Mouse (Mus musculus) WW6 (cell line): Measurements from ENCODE around the gene Srl.
"Not testable (repeated sequence)": the region's sequence is repeated elsewhere in the genome, so short reads cannot be mapped to it uniquely, and the experiment has no call there.

Source experiments
- DNase-seq: peaks from one replicate; pipeline ENCODE4 v3.0.0-alpha.2; 2013; ENCODE audit warnings: low read depth, low spot score

The Srl gene

DNA sequence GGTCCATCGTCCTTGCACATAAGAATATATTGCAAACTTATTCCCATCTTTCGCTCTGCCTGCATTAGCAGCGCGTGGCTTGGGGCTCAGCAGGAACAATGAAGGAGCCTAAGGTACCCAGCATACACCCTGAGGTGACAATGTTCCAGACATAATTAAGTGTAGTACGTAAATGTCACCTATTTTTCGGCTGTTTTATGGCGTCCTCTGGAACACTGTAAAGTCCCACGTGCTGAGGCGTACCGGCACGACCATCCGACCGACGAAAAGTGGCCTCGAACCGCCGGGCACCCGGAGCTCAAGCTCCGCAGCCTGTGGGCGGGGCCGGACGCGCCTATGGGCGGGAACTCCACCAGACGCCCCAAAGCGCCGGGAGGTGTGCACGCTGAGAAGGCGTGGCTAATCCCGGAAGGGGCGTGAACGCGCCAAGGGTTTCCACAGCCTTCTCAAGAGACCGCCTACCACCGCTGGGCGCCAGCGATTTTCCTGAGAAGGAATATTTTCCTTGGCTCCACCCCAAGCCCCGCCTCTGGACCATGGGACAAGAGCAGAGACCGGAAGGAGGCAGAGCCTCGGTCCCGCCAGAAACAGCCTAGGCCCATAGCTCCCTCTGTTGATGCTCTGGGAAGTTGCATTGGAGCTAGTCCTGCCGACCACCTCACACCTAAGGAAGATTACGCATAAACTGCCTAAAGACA lies at the start of gene Srl:
Srl (minus strand) TSS at position 316 of the 698 bp plus-strand sequence.
- peak; percentile 98 for DNase-seq

DNA sequence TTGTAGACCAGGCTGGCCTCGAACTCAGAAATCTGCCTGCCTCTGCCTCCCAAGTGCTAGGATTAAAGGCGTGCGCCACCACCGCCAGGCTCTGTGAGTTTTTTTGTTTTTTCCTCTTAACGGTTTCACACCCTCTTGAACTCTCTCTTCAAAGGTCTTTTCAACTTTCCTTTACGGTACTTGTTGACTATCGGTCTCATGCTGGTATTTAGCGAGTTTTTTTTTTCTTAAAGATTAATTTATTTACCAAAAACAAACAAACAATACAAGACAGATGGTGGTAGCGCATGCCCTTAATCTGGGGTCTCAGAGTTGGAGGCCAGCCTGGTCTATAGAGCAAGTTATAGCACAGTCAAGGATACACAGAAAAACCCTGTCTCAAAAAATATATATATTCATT lies 48.6 kb upstream of the Srl start:
- no peak for DNase-seq

DNA sequence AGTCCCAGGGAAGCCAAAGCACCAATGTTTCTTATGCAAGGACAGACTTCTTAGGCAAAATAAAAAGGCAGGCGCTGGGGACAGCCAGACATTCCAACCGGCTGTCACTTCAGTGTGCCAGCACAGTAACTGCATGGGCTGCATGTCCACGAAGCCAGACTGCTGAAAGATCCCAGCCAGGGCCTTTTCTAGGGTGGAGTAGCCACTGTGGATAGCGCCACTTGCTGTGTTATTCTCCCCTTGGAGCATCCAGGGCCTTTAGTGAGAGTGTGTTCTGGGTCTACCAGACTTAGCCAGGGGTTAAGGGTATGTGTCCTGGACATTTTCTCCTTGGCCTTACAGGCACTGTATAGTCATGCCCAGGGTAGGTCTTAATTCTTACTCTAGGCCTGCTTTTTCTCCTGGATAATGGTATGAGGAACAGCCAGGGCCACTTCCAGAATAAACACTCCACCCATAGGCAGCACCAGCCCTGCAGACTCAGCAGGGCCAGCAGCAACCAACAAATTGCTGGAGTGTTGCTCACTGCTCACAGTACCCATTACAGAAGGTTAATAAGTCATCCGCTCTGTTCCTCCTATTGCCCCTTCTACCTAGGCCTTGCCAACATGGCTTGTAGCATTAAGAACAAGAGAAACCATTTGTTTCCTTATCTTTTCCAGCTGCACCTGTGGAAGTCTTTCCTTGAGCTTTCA lies 46.0 kb upstream of the Srl start:
- no peak for DNase-seq

DNA sequence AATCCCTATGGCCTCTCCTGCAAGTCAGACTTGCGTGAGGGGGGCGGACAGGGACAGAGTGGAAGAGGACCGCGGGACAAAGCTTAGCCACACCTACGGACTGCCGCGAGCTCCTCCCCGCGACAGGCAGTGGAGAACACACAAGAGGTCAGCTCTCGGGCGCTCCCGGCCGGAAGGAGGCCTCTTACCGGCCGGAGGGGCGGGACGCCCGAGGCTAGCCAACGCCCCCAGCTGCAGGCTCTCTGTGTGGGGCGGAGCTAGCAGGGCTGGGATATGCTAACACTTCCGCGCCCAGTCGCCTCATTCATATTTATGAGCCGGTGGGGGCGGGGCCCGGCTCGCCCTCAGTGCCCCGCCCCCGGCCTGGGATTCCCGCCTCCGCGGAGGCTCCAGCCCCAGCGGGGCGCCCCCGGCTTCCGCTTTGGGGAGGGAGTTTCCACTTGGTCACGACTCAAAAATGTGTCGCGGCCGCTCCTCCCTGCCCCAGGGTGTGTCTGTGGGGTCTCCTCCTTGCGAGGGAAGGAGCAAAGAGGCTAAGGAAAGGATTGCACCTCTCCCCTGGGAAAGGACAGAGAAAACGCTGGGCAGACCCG lies 45.0 kb upstream of the Srl start:
- peak; percentile 93 for DNase-seq

DNA sequence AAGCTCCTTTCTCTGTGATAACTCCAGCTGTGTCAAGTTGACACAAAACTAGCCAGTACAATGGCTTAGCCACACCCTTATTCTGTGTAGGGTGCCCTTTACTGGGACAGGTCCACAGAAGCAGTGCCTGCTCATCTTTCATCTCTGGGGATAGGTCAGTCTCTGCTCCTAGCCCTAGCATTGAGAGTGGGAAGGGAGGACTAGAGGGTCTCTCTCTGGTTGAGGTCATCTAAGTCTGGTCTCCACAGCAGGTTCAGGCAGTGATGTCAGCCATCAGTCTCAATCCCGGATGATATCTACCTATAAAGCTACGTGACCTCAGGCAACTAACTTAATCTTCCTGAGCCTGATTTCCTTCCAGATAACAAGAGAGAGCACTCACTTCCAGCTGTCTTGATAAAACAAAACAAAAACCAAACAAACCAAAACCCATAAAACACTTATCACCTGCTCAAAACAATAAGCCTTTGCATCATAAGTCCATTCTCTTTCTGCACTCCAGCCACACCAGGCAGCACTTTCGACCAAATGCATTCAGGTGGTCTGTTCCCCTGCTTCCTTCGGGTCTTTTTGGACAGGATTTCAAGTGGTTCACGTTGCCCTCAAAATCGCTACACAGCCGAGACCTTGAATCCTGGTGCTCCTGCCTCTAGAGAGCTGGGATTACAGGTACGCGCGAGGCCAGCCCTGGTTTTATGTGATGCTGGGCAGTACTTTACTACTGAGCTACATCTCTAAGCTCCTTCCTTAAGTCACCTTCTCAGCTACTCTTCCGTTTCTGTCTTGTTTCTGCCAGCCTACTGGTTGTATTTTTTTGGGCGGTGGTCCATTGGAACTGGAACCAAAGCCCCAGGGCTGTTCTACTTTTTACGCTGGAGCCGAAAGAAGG lies 44.3 kb upstream of the Srl start:
- no peak for DNase-seq

DNA sequence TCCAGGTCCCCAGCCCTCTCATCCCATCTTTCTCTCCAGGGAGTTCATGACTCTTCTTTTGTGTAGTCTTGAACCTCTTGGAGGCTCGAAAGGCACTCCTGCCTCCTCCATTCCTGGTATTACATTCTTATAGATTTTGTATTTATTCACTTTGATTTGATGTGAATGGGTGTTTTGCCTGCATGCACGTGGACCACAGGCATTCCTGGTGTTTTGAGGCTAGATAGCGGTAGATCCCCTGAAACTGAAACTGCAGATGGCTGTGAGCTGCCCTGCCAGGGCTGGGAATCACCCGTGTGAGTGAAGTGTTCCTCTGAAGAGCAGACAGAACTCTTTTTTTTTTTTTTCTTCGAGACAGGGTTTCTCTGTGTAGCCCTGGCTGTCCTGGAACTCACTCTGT lies 42.8 kb upstream of the Srl start:
- DNase-seq: no peak

DNA sequence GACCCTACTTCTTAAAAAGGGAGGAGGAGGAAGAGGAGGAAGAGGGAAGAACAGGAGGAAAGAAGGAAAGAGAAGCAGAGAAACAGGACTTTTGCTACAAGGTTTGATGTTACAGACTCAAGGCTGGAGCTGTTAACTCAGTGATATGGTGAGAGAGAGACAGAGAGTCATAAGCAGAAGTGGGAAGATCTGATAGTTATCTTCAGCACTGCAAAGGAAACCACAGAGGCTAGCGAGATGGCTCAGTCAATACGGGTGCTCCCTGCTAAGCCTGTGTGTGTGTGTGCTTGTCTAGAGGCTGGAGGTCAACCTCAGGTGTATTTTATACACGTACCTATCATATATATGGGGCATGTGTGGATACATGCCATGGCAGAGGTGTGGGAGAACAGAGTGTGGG lies 42.2 kb upstream of the Srl start:
- no peak for DNase-seq

DNA sequence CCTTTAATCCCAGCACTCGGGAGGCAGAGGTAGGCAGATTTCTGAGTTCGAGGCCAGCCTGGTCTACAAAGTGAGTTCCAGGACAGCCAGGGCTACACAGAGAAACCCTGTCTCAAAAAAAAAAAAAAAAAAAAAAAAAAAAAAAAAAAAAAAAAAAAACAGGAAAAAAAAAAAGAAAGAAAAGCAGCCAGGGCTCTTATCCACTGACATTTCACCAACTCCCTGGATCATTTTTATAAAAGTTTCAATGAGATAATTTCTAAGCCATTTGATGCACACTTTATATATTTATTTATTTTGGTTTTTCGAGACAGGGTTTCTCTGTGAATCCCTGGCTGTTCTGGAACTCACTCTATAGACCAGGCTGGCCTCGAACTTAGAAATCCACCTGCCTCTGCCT lies 39.6 kb upstream of the Srl start:
- DNase-seq: not testable (repeated sequence)

DNA sequence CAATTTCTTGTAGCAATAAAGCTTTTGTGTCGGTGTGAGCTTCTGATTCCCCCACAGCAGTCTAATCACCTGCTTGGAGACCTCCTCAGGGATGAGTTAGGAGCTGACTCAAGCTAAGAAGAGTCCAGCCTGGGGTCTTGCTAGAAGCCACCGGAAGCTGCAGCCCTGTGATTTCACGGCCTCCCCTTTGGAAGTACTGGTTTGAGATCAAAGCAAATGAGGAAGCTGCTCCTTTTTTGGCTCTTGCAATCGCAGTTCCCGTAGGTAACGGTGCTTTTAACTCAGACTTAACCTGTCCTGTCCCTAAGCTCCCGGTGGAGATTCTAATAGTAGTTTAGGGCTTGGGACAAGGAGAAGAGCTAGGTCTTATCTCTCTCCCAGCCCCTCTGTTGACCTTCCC lies 37.0 kb upstream of the Srl start:
- DNase-seq: no peak

DNA sequence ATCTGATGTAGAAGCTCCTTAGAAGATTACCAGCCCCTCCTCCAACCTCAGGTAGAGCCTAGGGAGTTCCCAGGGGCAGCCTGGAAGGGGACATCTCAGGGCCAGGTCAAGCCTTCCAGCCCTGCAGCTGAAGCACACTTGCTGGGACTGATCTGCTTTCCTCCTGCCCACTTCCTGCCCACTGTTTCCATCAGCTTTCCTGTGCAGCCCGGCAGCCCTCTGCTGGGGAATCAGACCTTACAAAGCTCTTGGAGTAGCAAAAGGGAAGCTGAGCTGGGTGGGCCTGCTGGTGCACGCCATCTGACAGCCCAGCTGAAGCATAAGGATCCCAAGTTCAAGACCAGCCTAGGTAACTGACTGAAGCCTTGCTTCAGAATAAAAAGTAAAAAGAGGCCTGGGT lies 35.3 kb upstream of the Srl start:
- no peak for DNase-seq

DNA sequence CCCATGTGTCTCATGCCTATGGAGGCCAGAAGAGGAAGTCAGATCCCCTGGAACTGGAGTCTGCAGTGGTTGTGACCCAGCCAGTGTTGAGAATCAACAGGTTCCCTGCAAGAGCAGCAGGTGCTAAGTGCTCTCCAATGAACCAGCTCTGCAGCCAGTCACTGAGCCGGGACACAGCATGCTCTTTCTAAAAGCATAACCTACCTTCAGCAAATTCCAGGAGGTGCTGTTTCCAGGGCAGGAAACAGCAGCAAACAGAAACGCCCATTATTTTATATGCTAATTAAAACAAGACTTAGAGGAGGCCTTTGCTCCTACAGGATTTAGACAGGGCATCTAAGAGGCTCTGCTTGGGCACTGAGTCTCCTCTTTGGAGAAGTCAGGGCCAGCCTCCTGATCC lies 34.4 kb upstream of the Srl start:
- DNase-seq: no peak

DNA sequence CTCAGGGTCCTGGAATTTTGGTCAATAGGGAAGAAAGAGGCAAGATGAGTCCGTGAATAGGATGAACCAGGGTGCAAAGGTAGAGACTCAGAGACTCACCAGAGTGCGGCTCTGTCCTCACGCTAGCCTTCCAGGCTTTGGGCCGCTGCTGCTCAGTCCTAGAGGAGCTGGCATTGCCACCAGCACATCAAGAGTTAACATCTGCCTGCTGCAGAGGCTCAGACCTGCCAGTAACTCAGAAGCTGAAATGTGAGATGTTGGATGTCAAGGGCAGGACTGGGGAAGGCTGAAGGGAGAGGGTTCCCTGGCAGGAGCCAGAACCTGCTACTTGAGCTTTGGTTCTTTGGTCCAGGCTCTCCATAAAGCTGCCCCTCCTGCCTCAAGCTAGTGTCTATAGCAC lies 29.1 kb upstream of the Srl start:
- DNase-seq: no peak

DNA sequence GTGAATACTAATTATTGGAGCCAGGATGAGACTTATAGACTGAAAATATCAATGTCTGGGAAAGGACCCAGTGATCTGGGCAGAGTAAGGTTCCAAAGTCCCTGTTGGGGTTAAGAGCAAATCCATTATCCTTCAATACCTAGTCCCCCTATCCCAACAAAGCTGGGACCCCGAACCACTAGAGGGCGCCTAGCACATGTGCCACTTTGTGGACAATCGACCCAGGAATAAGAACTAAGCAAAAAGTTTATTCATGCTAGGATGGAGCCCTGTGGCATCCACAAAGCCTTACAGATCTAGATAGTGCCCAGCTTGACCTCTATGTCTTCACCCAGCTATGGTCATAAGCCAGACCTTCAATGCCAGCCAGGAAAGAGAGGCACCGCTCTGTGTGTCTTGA lies 26.3 kb upstream of the Srl start:
- peak; percentile 61 for DNase-seq

DNA sequence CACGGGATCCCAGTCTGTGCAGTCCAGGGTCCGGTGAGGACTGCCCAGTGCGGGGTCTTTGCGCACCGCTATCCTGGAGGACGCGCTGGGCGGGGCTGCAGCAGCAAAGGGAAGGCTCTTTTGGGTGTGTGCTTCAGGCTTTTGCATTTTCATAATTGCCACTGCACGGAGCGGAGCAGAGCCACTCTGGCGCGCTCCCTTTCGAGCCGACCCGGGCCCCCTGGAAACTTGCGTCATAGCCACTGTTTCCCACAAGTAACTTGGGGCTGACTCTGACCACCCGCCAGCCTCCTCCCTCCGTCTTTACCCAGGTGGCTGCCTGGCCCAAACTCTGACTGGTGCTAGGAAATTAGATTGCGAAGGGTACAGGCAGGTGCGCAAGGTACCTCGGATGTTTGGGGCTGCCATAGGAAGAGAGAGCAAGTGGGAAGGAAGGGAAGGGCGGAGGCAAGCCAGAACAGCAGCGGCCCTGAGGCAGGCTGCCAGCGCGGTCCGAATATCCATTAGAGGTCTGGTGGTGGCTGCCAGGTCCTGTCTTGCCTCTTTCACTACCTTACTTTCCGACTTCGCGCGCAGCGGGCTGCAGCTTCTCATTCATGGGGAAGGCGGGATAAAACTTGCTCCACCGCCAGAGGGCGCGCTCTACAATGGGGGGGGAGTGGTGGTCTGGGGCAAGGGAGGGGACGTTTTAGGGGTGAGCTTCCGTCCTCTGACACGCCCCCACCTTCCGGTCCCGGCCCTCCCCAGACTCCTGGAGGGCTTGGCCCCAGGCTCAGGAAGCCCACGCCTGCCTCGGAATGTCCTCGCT lies 18.7 kb upstream of the Srl start:
- peak; percentile 87 for DNase-seq

DNA sequence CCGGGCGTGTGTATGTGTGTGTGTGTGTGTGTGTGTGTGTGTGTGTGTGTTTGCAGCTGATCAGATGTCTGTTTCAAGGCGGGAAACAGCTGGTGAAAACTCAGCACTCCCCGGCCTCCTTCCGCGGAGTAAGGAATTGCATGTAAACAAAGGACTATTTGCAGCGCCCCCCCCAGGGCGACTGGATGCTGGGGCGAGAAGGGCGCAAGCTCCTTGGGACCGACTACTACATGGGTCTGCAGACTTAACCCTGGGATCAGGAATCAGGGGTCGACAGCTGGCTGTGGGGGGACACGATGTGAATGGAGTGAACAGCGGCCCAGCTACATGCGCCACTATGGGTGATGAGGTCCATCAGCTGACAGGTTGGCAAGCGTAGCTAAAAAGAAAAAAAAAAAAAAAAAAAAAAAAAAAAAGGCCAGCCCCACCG lies 18.1 kb upstream of the Srl start, which contains the start of gene Tfap4:
Tfap4 (minus strand) TSS at position 140 of the 430 bp plus-strand sequence.
- DNase-seq: no peak

DNA sequence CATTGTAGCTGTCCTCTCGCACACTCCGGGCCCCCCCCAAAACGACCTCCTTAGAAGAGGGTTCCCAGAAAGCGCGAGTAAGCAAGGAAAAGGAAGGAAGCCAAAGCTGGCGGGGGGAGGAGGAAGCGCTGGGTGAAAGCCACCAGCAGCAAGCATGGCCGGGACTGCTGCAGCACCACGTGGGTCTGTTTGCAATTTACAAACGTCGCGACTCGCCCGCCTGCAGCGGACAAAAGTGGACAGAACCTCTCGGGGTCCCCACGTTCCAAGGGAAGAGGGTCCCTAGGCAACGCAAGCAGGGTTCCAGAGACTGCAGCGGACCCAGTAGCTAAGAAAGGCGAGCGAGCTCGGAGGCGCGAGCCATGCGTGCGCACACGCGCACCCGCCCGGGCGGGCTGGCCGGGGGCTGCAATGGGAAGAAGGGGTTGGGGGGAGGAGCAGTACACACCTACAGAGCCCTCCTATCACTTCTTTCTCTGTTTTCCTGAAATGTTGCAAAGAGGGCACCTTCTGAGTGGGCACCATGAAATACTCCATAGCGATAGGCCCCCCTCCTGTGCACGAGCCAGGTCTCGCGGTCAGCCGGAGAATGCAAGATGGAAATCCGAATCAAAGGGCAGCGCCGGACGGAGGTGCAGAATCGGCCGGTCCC lies 17.5 kb upstream of the Srl start:
- DNase-seq: no peak

DNA sequence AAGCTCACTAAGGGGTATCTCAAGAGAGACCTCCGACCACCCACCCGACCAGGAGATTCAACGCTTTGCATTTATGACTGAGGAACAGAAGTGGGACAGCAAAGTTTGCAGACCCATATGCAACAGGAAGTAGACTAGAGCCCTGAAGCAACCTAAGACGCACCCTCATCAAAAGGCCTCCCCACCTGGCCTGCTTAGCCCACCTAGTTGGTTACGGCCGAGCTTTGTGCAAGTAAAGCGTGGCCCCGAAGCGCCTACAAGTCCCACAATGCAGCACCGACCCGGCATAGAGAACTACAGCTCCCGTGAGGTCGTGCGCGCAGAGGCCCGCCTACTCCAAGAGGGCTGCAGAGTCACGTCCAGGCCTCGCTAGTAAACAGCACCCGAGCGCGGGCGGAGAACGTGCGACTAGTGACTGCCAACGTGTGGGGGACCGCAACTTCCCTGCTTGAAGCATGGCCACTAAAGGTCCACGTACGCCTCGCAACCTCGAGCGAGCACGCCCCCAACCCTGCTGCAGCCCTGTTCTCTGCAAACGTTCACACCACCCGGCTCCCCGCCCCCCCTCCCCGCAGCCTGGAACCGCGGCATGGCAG lies 16.9 kb upstream of the Srl start:
- DNase-seq: peak; percentile 84

DNA sequence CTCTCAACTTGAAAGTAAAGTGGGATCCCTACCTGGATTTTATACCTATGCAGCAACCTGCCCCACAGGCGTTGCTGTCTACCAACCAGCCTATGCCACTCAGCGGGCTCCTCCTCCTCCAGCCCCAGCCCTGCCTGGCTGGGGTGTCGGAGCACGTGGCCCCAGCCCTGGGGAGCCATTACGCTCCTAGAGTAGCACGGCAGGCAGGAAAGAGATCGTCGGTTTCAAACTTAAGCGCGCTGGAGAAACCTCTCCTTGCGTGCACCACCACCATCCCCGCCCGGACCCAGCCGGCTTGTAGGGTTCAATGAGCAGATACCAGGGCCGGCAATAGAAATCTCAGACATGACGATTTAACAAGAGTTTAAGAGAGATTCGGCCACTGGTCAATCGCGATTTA lies 16.3 kb upstream of the Srl start:
- DNase-seq: no peak

DNA sequence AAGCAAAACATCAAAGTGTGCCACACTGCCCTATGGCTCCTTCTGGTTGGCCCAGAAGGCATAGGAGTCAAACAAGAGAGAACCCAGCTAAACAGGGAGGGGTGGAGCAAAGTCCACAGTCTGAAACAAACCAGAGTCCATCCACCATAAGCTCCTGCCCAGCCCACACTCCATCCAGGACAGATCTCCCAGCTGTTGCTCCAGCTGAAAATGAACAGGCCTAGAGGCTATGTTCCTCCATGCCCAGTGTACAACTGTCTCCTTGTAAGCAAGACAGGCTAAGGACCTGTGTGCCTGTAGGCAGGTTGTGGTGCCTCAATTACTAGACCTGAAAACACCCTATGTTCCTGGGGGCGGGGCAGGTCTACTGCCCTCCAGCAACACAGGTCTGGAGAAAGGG lies 15.5 kb upstream of the Srl start:
- no peak for DNase-seq

DNA sequence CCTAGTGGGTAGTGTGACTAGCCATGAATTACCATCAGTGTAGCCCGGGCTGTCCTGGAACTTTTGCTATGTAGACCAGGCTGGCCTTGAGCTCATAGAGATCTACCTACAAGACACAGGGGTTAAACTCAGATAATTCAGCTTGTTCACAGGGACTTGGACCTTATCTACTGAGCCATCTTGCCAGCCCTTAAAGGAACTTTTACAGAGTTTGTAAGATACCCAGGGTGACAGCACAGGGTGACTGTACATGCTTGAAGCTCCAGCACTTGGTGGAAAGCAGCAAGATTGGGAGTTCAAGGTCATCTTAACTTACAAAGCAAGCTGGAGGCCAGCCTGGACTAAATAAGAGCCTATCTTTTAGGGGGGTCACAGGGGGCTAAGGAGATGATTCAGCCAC lies 13.9 kb upstream of the Srl start:
- no peak for DNase-seq
